Mouse (Mus musculus): ENCODE measurements around the gene Fstl4.

The Fstl4 gene

DNA sequence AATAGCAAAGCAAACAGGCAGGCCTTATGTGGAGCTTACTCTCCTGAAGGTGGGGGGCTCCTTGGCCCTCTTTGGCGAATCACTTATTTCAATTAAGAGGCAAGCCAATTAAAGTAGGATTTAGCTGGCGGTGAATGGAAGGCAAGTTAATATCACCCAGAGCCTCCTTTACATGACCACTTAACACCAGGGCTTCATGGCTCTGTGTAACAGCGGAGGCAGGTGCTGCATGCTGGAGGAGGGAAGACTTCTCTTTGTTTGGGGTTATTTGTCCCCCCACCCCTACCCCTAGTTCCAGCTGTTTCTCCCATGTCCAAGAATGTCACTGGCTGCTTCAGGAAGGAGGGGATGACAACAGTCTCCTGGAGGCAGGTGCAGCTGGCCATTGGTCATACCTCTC is 10.9 kb downstream of the Fstl4 start:
- DNase-seq: no peak

DNA sequence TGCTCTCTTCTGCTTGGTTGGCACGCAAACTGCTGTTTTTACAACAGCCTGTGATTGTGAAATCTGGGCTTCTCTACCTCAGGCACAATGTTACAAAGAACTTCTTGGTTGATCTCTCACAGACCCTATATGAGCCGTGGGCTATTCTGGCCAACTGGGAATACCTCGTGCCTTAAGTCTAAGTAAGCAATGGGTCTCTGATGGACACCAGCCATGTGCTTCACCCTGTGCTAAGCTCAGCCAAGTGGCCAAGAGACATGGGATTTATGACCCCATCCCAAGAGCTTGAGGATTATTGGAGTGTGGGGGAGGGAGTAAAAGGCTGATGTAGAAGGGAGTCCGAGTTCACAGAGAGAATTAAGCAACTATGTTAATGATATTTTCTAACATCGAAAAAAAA is 18.0 kb downstream of the Fstl4 start:
- DNase-seq: no peak

DNA sequence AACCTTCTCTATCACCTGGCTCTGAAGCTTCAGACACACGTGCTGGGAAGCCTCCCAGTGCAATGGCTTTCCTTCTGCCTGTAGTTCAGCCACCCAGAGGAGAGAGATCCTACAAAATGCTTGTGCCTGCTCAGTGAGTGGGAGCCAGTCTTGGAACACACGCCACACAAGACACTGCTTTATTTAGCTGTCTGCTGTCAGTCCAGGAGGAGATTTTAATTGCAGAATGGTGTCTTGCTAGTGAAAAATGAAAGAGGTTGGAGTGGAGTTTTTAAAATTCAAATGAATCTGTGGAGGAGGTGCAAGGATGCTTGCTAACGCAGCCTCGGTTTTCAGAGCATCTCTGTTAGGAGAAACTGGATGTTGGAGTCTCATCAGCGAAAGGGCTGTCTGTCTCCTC is 29.9 kb downstream of the Fstl4 start:
- DNase-seq: no peak

DNA sequence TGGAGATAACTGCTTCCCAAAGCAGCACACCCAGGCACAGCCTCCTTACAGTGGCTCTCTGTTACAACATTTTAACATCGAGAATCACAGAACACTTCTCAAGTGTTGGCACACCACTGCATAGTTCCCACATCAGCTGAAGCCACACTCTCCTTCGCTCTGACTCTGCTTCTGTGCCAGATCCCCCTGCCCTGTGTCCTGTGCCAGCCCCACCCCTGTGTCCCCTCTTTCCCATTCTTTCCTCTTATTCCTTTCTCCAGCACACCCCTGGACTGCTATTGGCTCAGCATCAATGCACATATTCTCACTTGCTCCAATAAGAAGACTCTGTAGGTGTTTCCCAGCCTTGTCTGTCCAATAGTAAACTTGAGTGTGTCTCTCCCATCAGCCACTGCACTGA is 45.1 kb downstream of the Fstl4 start:
- DNase-seq: no peak

DNA sequence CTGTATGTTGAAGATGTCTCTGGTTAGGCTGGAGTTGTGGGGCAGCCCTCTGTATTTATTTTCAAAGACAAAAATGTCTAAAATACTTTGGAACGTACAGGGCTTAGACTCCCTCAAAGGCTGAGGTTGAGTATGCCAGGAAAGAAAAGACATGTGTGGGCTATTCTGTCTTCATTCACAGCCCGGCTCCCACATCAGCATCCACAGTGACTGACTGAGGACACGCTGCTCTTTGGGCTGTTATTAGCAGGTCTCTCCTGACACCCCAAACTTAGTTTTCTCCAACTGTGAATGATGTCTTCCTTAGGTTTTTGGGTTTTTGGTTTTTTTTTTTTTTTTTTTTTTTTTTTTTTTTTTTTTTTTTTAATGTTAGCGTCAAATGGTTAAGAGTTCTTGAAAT is 51.6 kb downstream of the Fstl4 start:
- DNase-seq: no peak

DNA sequence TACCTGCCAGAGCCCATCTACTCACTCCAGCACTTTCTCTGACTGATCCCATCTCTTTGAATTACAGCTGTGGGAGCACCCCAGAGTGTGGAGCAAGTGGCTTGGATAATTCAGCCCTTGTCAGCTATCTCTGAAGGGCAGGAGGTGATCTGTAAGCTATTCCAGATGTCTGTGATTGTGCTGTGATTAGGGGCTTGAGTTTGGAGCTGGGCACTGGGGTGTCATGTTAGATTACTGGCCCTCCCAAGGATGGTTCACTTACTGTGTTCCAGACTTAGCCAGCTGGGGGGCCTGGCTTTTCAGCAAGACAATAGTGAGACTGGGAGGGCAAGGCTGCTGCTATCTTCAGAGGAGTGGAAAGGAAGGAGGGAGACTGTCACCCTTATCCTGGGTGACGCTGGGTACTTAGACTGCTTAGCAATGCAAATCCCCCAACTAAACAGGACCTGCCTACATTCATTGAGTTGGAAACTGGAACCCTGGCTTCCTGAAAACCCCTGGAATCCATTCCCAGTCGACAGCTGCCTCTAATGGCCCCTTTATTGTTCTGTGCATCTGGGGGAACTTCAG is 56.0 kb downstream of the Fstl4 start:
- no peak for DNase-seq

GRCm38 (mm10) chr11:52826591-52826990 is 62.2 kb downstream of the Fstl4 start:
- no peak for DNase-seq

- no peak for DNase-seq
These were observed 67.3 kb downstream of the Fstl4 start for GRCm38 (mm10) chr11:52831631-52832310.

GRCm38 (mm10) chr11:52832311-52832675 is 67.9 kb downstream of the Fstl4 start:
- DNase-seq: no peak

DNA sequence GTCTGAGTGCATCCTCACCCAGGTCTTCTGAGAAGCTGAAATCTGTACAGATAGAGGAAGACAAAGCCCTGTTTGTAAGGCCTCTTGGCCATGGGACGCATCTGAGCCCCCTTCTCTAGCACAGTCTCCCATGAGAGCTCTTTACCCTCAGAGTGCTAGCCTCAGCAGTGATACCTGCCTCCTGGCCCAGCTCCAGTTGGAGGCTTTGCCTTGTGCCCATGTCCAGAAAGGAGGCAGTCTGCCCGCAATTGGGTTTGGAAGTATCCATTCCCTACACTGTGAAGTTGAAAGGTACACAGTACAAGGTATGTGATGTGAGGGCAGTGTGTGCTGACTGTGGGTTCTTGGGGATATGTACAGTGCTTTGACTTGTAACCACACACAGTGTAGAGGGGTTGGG is 84.3 kb downstream of the Fstl4 start:
- DNase-seq: no peak

- no peak for DNase-seq
These were observed 85.6 kb downstream of the Fstl4 start for GRCm38 (mm10) chr11:52850071-52850470.

- DNase-seq: no peak
These were observed 108.5 kb downstream of the Fstl4 start for GRCm38 (mm10) chr11:52872846-52873512.

DNA sequence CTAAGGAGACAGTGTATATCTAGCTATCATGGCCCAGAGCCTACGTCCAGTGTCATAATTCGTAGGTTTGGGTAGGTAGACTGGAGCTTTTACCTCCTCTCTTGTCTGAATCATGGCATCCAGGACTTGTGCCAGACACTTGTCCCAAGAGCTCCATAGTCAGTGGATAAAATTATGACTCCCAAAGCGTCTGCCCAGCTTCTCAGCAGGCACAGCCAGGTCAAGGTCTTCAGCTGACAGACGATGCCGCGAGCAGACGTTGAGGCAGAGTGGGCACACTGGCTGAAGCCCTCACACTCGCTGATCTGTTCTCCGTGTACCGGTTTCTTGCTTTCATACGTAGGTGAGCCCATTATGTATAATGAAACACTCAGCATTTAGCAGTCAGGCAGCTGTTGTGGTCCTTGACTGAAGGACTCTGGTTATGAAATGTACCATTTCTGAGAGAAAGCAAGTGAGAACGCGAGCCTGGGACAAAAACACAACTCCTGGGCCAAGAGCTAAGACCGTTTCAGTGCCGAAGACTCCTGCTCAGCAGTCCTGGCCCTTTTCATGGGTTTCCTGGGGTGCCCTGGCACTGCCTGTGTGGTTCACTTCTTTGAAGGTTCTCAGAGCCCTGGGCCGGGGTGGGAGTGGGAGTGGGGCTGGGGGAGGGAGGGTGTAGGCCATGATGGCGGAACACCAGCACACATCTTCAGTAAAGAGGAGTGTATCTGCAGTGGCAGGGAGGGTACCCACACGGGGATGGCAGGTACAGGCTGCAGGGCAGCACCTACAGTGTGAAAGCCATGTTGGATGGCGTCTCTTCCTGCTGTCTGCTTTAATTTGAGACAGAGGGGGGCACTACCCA is 111.7 kb downstream of the Fstl4 start:
- no peak for DNase-seq

DNA sequence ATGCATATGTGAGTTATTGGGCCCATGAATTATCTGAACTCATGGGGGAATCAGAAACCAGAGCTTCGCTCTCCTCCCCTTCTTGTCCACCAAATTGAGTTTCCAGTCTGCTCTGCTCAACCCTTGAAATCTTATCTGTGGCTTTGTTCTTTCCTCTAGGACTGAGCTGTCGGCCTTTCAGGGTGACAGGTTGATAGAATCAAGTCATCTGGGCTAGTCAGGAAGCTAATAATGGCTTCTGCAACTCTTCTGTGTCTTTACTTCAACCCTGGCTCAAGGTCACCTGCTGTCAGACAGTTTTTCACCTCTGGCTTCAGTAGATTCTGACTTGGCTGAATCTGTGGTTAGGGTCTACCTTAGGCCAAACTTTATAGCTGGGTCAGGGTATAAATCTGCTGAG is 113.2 kb downstream of the Fstl4 start:
- no peak for DNase-seq

- DNase-seq: no peak
These were observed 115.5 kb downstream of the Fstl4 start for GRCm38 (mm10) chr11:52879958-52880357.

DNA sequence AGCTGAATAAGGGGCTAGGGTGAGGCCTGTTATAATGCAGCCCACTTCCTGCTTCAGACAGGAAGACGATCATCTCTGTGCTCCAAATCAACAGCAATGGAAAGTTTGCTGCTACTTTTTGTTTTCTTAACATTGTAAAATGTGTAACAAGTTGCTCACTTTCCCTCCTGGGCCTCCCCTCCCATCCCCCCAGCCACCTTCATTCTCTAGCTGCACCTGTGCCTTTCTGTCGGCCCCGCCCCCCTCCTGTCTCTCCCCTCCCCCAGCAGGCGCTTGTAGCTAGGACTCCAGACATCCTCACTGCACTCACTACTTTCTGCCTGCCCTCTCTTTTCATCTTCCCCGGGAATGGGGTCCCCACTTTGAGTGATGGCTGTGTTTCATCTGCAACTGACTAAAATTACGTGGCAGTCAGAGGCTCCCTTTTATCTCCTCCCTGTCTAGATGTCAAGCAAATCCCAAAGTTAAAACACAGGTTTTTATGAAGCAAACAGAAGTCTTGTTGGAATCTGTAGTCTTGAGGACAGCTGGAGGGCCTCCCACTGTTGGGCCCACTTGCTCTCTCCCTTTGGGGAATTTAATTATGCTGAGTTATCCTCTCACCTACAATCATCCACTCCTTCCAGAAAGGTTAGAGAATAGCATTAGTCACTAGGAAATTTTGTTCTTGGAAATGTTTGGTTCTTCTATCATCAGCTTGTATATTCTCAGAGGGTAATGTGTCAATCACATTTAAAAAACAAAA is 122.3 kb downstream of the Fstl4 start:
- DNase-seq: no peak

- no peak for DNase-seq
These were observed 123.7 kb downstream of the Fstl4 start for GRCm38 (mm10) chr11:52888150-52888549.

DNA sequence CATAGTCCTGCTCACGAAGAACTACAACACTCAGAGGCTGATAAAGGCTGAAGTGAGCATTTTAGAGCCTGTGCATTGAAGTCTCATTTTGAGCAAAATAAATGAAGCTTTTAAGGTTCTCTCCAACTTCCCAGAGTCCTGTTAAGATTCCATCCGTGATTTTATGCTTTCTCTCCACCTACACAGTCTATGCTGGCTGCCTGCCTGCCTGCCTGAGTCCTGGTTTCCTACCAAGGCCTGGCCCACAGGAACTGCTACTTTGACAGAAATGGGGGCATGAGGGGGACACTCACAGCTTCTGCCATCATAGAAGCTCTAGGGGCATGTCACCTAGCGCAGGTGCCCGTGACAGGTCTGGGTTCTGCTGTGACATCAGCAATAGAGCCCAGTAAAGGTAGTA is 125.1 kb downstream of the Fstl4 start:
- DNase-seq: no peak

- DNase-seq: no peak
These were observed 125.7 kb downstream of the Fstl4 start for GRCm38 (mm10) chr11:52890156-52890555.

DNA sequence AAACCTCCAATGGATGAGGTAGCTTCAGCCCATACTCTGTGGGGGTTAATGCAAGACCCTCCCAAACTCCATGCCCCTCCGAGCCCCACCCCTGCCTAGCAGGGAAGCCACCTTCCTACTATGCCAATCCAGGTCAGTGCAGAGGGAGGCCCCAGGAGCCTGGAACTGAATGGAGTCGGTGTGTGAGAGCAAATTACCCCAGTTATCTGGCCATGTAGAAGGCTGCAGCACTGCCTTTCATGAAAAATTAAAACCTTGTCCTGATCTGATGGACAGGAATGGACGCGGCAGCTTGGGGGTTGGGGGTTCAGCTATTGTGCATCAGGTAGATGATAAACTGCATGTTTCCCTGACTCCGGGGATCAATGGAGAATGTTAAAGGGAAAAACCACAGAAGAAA is 139.7 kb downstream of the Fstl4 start:
- no peak for DNase-seq

- DNase-seq: no peak
These were observed 146.4 kb downstream of the Fstl4 start for GRCm38 (mm10) chr11:52910788-52911187.

- DNase-seq: no peak
These were observed 150.0 kb downstream of the Fstl4 start for GRCm38 (mm10) chr11:52914431-52914830.

DNA sequence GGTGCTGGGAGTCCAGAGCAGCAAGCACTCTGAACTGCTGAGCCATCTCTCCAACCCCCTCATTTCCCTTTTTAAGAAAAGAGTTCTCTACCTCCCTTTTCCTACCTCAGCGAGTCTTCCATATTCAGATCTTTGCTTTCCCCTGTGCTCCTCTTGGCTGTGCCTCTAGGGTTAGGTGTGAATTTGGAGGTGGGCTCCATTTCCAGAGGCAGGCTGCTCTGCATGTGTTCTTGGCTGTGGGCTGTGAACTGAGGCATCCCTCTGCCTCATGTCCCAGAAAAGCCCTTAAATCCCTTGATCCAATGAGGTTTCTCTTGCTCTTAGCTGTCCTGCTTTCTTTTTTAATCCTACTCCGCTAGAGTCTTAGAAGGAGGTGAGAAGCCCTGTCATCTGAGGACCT is 151.2 kb downstream of the Fstl4 start:
- no peak for DNase-seq
